Mouse (Mus musculus): Measurements from ENCODE around the gene Tmem59. TPM values are rescaled to one million over a fixed set of nuclear protein-coding genes. Genes with fewer than 3 reads are reported as not detected.

Gene Tmem59
- total and polyA plus RNA-seq, 2 experiments = 287 to 393 TPM

GRCm38 (mm10) chr4:107181866-107182265 is 3.7 kb downstream of the Tmem59 start:
- Histone ChIP-seq H3K4me1 (ENCODE audit: control insufficient read depth, insufficient read depth, low read length) (peaks cover 14% of the 10 kb centered on the region), H3K4me3 (ENCODE audit: insufficient read depth, low read depth, low read length) (no peak overlapping the region), H3K27ac (replicated peaks; ENCODE audit: insufficient read depth, low read depth, low read length) (no peak overlapping the region), H3K27me3 (ENCODE audit: control insufficient read depth, insufficient read depth, low read length) (no peaks in the 10 kb centered on the region), H3K9ac (ENCODE audit: low read depth, low read length) (no peak overlapping the region), H3K36me3 (ENCODE audit: control insufficient read depth, insufficient read depth, low read length) (peaks cover 11% of the 10 kb centered on the region), H3K79me2 (ENCODE audit: control insufficient read depth, insufficient read depth, low read length) (peaks cover 26% of the 10 kb centered on the region; the same call in 1 of the 2 replicates)
- WGBS = 76% methylated on average over 6 of the region's 6 CpGs
- TF ChIP-seq POLR2A (IDR thresholded peaks at IDR 0.05; ENCODE audit: extremely low read depth, insufficient read depth, low read length) (no peak), CTCF (IDR thresholded peaks at IDR 0.05; ENCODE audit: low read depth, low read length) (no peak)
- DNase-seq (ENCODE audit: extremely low read depth, low read depth, low spot score) = no peak

- Histone ChIP-seq H3K4me1 (ENCODE audit: control insufficient read depth, insufficient read depth, low read length) (peaks cover 14% of the 10 kb centered on the region), H3K9ac (ENCODE audit: low read depth, low read length) (no peak overlapping the region), H3K27ac (replicated peaks; ENCODE audit: insufficient read depth, low read depth, low read length) (no peak overlapping the region), H3K4me3 (ENCODE audit: insufficient read depth, low read depth, low read length) (no peak overlapping the region), H3K36me3 (ENCODE audit: control insufficient read depth, insufficient read depth, low read length) (peaks cover 19% of the 10 kb centered on the region), H3K79me2 (ENCODE audit: control insufficient read depth, insufficient read depth, low read length) (peaks cover 31% of the 10 kb centered on the region; the same call in 1 of the 2 replicates), H3K27me3 (ENCODE audit: control insufficient read depth, insufficient read depth, low read length) (no peaks in the 10 kb centered on the region)
- WGBS = 64% methylated on average over 2 of the region's 2 CpGs
- no peak for TF ChIP-seq POLR2A (IDR thresholded peaks at IDR 0.05; ENCODE audit: extremely low read depth, insufficient read depth, low read length)
- TF ChIP-seq CTCF (IDR thresholded peaks at IDR 0.05; ENCODE audit: low read depth, low read length) = no peak
- no peak for DNase-seq (ENCODE audit: extremely low read depth, low read depth, low spot score)
Measured at GRCm38 (mm10) chr4:107182796-107183195, 4.6 kb downstream of the Tmem59 start.

GRCm38 (mm10) chr4:107183203-107183602 is 5.0 kb downstream of the Tmem59 start:
- DNase-seq (ENCODE audit: extremely low read depth, low read depth, low spot score) = no peak
- Histone ChIP-seq H3K4me3 (ENCODE audit: insufficient read depth, low read depth, low read length) (no peak overlapping the region), H3K9ac (ENCODE audit: low read depth, low read length) (no peak overlapping the region), H3K79me2 (ENCODE audit: control insufficient read depth, insufficient read depth, low read length) (peaks cover 31% of the 10 kb centered on the region; the same call in 1 of the 2 replicates), H3K27me3 (ENCODE audit: control insufficient read depth, insufficient read depth, low read length) (no peaks in the 10 kb centered on the region), H3K27ac (replicated peaks; ENCODE audit: insufficient read depth, low read depth, low read length) (no peak overlapping the region), H3K4me1 (ENCODE audit: control insufficient read depth, insufficient read depth, low read length) (peaks cover 14% of the 10 kb centered on the region), H3K36me3 (ENCODE audit: control insufficient read depth, insufficient read depth, low read length) (peaks cover 23% of the 10 kb centered on the region)
- TF ChIP-seq POLR2A (IDR thresholded peaks at IDR 0.05; ENCODE audit: extremely low read depth, insufficient read depth, low read length) = no peak
- no peak for TF ChIP-seq CTCF (IDR thresholded peaks at IDR 0.05; ENCODE audit: low read depth, low read length)
- 66% methylated on average over 4 of the region's 4 CpGs for WGBS

- WGBS = 79% methylated on average over 3 of the region's 3 CpGs
- DNase-seq (ENCODE audit: extremely low read depth, low read depth, low spot score) = no peak
- Histone ChIP-seq H3K4me1 (ENCODE audit: control insufficient read depth, insufficient read depth, low read length) (peaks cover 9% of the 10 kb centered on the region), H3K27ac (replicated peaks; ENCODE audit: insufficient read depth, low read depth, low read length) (no peak overlapping the region), H3K79me2 (ENCODE audit: control insufficient read depth, insufficient read depth, low read length) (peaks cover 17% of the 10 kb centered on the region; the same call in 1 of the 2 replicates), H3K27me3 (ENCODE audit: control insufficient read depth, insufficient read depth, low read length) (no peaks in the 10 kb centered on the region), H3K4me3 (ENCODE audit: insufficient read depth, low read depth, low read length) (no peak overlapping the region), H3K9ac (ENCODE audit: low read depth, low read length) (no peak overlapping the region), H3K36me3 (ENCODE audit: control insufficient read depth, insufficient read depth, low read length) (peaks cover 38% of the 10 kb centered on the region)
- TF ChIP-seq POLR2A (IDR thresholded peaks at IDR 0.05; ENCODE audit: extremely low read depth, insufficient read depth, low read length) = no peak
- TF ChIP-seq CTCF (IDR thresholded peaks at IDR 0.05; ENCODE audit: low read depth, low read length) = no peak
Measured at GRCm38 (mm10) chr4:107185703-107186102, 7.5 kb downstream of the Tmem59 start.

GRCm38 (mm10) chr4:107193841-107194240 is 15.6 kb downstream of the Tmem59 start:
- no peaks in the 10 kb centered on the region for H3K27me3 ChIP-seq (ENCODE audit: control insufficient read depth, insufficient read depth, low read length)
- H3K9ac ChIP-seq (ENCODE audit: low read depth, low read length) = no peak overlapping the region
- H3K36me3 ChIP-seq (ENCODE audit: control insufficient read depth, insufficient read depth, low read length) = peaks cover 68% of the 10 kb centered on the region
- DNase-seq (ENCODE audit: extremely low read depth, low read depth, low spot score) = no peak
- no peaks in the 10 kb centered on the region for H3K79me2 ChIP-seq (ENCODE audit: control insufficient read depth, insufficient read depth, low read length)
- H3K27ac ChIP-seq (replicated peaks; ENCODE audit: insufficient read depth, low read depth, low read length) = no peak overlapping the region
- TF ChIP-seq POLR2A (IDR thresholded peaks at IDR 0.05; ENCODE audit: extremely low read depth, insufficient read depth, low read length) (no peak), CTCF (IDR thresholded peaks at IDR 0.05; ENCODE audit: low read depth, low read length) (no peak)
- H3K4me3 ChIP-seq (ENCODE audit: insufficient read depth, low read depth, low read length) = no peak overlapping the region
- WGBS = 93% methylated on average over 3 of the region's 3 CpGs
- H3K4me1 ChIP-seq (ENCODE audit: control insufficient read depth, insufficient read depth, low read length) = no peaks in the 10 kb centered on the region

- TF ChIP-seq POLR2A (IDR thresholded peaks at IDR 0.05; ENCODE audit: extremely low read depth, insufficient read depth, low read length) (no peak), CTCF (IDR thresholded peaks at IDR 0.05; ENCODE audit: low read depth, low read length) (no peak)
- H3K27me3 ChIP-seq (ENCODE audit: control insufficient read depth, insufficient read depth, low read length) = no peaks in the 10 kb centered on the region
- peaks cover 70% of the 10 kb centered on the region for H3K36me3 ChIP-seq (ENCODE audit: control insufficient read depth, insufficient read depth, low read length)
- H3K27ac ChIP-seq (replicated peaks; ENCODE audit: insufficient read depth, low read depth, low read length) = no peak overlapping the region
- H3K79me2 ChIP-seq (ENCODE audit: control insufficient read depth, insufficient read depth, low read length) = no peaks in the 10 kb centered on the region
- 90% methylated on average over 2 of the region's 2 CpGs for WGBS
- no peaks in the 10 kb centered on the region for H3K4me1 ChIP-seq (ENCODE audit: control insufficient read depth, insufficient read depth, low read length)
- no peak overlapping the region for H3K9ac ChIP-seq (ENCODE audit: low read depth, low read length)
- DNase-seq (ENCODE audit: extremely low read depth, low read depth, low spot score) = no peak
- no peak overlapping the region for H3K4me3 ChIP-seq (ENCODE audit: insufficient read depth, low read depth, low read length)
Measured at GRCm38 (mm10) chr4:107196454-107196853, 18.3 kb downstream of the Tmem59 start.
